Mouse (Mus musculus) left cerebral cortex, postnatal 25 days (tissue): ENCODE measurements at regions not wholly inside any gene's neighbourhood (a gene's known extent, or its start where the extent isn't known, plus 50 kb on each side); places are given as distances from the start of the nearest gene placed in this dataset.

Experiments used
- DNase-seq, 2 experiments: peaks; one replicate each; pipeline ENCODE4 v3.0.0; 2022; ENCODE audit warnings: low spot score in 2 of 2, mixed read lengths in 1 of 2
- intact Hi-C: fragments of 180-260 bp; cut with DNase I; formaldehyde crosslinking; loops from one replicate; pipeline ENCODE4 v1.15.1; 2025

DNA sequence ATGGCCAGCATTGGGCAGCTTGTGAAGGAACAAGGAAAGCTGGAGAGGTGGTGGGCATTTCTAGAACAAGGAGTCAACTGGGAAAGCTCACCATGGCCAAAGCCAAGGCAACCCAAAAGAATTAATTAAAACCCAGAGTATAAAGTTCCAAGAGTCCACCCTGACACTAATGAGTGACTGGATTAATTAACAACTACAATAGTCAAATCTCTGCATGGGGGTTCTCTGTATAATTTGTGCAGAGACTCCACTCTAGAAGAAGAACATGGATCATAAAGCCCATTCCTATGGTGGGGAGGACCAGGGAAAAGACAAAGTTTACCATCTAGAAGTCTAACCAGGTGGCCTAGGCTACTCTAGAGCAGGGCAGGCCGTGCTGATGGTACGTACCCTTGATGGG is 129.3 kb upstream of the Klf3 start:
- DNase-seq = no peak
- intact Hi-C loops = no loop called here

DNA sequence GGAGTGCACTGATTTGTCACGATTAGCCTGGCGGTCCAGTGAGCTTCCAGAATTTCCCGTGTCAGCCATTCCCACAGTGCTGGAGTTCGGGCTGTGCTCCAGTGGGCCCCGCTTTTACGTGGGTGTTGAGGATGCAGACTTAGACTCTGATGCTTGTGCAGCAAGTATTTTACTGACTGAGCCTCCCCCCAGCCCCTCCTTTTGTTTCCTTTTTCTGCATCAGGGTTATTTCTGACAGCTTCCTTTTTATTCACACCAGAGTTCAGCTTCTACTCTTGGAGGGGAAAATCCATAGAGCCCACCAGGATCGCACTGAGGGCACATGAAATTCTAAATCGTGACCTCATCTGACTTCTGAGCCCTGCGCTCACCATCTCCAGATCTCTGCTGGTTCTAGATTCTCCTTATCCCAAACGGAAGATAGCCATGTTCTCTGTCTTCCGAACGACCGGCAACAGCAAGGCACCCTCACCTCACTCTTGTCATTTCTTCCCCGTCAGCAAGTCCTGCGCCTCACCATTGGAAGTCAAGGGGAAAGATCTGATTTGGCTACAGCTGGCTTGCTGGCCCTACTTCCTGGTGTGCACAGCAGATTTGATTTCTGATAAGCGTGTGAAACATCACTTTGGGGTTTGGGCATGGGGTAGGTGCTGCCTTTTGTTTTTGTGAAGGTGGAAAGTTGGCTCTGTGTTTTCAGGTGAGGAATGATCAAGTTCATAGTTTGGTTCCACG is 126.8 kb upstream of the Klf3 start:
- intact Hi-C loops = no loop called here
- no peak for DNase-seq

DNA sequence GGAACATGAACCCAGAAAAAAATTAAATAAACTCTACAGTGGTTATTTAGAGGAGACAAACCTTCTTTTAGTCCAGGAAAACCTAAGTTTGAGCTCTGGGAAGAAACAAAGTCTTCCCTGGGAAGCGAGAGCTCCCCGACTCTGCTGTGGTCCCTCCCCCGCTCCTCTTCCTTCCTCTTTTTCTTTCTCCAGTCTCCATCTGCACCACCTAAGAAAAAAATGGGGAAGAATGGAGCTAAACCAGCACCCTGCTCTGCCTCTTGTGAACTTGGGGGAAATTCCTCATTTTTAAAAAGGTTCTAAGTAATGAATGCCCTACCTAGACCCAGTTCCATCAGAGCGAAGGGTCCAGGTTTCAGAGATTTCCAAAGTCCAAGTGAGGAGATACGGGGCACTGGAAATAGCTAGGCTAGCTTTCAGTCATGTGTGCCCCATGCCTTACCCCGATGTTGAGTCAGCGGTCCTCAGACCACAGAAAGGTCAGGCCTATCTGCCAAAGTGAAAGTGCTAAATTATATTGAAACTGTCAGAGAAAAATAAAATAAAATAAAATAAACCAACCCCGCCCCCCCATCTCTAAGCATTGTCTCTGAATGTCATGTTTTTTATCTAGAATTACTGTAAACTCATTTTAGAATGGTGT is 126.1 kb upstream of the Klf3 start:
- no peak for DNase-seq
- intact Hi-C loops = no loop called here

DNA sequence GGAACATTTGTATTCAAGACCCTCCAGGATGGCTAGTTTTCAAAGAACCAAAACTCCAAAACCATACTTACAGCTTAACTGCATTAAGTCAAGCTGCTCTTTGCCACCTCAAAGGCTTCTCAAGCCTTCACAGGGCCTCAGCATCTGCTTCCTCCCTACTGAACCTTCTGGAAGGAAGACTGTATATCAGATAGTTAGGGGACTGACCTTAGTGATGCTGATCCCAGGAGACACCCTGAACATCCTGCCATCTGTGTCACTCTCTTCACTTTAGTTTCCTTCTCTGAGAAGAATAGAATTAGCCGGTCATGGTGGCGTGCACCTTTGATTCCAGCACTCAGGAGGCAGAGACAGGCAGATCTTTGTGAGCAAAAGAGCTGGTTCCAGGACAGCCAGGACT is 124.5 kb upstream of the Klf3 start:
- DNase-seq = no peak
- intact Hi-C loops = no loop called here

DNA sequence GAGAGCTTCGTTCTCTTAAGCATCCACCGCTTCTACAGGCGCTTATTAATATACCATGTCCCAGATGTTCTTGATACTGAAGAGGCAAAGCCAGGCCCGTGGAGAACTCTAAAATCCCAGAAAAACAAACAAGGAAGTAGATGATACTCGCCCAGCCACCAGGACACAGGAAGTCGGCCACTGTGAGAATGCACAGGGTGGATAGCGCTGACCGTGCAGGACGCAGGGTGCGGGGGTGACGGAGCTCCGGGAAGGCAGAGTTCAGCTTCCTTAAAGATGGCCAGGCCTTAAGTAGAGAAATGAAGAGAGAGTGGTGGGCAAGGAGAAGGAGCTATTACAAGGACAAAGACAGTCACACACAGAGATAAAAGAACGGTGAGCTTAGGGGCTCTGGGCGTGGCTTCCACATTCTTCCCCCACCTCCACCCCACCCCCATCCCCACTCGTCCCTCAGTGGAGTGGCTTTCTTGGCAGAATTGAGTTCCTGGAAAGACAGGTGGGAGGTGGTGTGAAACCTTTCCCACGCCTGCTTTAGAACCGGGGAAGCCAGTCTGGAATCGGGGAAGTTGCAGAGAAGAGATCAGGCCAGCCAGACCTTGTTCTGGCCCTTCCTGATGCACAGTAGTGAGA is 123.1 kb upstream of the Klf3 start:
- intact Hi-C loops = no loop called here
- DNase-seq = no peak

DNA sequence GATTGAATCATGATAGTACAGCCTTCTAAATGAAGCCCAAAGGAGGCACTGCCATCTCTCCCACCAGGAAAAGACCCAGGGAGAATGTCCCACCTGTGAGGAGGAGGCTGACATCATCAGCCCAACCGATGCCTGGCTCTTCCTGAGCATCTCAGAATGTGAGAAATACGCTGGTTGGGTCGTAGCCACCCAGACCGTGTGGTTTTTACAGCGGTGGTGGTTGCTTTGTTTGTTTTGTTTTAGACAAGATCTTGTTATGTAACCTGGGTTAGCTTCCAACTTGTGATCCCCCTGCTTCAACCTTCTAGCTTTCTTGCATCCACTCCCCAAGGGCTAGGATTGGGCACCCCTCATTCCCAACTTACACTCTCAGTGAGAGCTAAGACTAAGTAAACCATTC is 122.0 kb upstream of the Klf3 start:
- DNase-seq = no peak
- intact Hi-C loops = no loop called here

DNA sequence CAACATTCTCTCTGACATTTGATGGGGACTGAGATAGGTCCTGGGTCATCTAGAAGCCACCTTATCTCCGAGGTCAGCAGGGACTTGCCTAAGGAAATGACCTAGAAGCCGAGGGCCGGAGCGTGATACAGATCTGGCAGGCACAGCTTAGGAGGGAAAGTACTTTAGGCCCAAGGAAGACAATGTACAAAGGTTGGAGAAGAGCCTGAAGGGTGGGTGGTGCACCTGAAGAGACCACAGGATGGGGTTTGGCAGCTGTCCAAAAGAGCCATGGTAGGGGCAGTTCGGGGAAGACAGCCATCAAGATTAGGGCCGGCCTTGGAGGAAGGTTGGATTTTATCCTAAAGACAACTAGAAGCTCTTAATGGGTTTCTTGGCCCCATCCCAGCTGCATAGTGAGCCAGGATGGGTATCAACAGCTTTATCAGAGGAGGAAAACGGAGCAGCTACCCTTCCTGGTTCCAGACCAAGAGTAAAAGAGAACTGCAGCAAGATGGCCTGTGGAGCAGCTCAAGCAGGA is 120.8 kb upstream of the Klf3 start:
- DNase-seq = no peak
- intact Hi-C loops = no loop called here

DNA sequence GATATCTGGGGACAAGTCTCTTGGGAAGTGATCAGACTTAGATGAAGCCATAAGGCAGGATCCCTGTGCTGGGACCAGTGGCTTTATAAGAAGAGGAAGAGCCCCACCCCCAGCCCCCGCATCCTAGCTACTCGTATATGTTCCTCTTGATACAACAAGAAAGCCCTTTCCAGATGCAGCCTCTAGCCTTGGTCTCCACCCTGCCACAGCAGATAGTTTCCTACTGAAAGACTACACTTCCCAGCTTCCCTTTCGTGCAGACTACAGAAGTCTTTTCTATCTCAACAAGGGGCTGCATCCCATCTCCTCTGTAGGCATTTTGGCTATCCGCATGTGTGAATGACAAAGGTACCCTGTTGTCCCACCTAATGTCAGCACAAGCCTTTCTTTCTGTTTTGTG is 119.8 kb upstream of the Klf3 start:
- intact Hi-C loops = no loop called here
- no peak for DNase-seq

DNA sequence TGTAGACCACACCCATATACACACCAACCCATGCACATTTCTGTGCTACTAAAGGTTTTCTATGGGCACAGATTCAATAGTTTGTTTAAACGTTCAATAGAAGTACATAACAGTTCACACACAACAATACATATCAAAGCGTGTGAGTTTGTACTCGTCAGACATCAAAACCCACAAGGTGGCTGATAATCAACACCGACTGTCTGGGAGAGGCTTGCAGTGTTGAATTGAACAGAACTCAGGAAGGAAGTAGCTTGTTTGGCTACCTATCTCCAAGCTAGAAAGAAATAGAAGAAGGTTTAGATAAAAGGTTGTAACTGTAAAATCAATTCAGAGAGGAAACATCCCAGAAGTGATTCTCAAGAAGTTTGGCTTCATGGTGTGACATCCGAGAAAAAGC is 118.9 kb upstream of the Klf3 start:
- intact Hi-C loops = no loop called here
- DNase-seq = no peak

DNA sequence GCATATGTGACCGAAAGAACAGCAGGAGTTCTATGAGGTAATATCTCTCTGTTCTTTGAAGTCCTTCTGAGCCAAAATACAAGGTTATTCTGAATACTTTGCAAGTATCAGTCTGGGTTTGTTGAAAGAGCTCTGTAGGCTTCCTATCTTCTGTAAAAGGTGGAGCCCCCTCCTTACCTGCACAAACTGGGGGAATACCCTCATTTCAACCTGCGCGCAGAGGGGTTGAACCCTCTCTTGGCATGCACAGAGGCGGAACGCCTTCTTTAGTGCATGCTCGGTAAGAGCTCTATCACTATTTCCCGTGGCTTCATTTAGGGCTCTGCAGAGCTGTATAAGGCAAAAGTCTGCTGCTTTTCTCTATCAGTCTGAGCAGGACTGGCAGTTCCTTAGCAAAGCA is 113.0 kb upstream of the Klf3 start:
- intact Hi-C loops = no loop called here
- no peak for DNase-seq

DNA sequence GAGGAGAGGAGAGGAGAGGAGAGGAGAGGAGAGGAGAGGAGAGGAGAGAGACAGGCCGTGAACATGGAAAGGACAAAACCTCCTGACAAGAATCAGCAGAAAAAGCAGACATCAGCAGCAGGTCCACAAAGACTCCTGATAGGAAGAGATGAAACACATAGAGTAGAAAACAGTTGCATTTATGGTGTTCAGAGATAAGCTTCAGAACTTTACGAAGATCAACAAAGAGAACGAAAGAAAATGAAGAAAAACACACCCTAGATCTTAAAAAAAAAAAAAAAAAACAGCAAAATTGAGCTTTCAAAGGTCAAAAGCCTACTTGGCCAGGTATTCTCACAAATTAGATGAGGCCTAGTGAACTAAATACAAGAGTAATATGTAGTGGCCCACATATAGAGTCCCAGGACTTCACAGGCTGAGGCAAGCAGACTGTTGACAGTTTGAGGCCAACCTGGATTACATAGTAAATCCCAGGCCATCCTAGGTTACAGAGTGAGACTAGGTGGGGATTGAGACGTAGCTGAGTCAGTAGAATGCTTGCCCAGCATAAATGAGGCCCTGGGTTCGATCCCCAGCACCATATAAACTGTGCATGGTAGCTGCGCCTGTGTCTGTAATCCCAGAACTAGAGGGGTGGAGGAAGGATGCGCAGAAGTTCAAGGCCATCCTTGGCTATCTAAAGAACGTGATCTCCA is 111.6 kb upstream of the Klf3 start:
- intact Hi-C loops = no loop called here
- no peak for DNase-seq

DNA sequence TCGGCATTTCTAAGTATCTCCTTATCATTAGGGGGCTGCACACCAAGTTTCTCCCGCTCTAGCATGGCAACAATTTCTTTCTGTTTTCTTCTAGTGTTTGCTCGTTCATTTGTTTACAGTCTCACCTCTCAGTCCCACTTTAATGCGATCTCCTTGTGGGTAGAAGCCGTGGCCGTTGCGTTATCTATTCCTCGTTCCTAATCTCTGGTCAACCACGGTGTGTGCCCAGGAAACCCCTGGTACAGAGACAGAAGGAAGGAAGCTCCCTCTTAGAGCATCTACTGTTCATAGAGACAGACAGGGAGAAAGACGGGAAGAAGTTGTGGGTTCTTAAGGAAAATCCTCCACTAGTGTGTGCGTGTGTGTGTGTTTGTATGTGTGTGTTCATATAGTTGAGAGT is 110.9 kb upstream of the Klf3 start:
- DNase-seq = no peak
- intact Hi-C loops = no loop called here

DNA sequence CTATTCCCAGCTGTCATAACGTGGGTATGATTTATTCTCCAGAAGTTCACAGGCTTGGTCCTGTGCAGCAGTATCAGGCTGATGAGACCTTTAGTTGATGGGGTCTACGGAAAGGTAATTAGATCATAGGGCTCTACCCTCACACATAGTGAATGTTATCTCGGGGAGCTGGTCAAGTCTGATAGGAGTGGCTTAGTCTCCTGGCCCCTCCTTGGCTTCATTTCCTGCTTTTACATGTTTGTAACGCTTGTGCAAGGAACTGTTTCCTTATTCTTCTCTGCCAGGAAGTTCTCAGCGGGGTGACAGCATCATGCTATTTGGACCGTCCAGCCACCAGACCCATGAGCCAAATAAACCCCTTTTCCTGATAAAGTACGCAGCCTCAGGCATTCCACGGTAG is 109.6 kb upstream of the Klf3 start:
- intact Hi-C loops = no loop called here
- DNase-seq = no peak

DNA sequence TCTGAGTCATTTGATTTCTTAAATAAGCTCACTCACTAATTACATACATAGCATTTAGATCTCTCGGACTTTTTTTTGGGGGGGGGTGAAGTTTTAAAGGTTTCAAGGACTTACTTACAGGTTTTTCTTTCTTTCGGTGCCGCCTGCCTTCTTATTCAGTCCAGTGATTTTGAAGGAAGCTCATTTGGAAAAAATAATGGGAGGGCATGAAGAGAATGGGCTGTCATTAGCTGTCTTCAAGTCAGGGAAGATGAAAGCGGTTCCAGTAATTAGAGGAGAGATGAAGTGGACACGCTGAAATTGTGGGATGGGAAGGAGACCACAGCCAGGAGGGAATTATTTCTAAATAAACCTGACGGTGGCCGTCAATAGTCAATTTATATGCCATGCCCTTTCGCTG is 108.6 kb upstream of the Klf3 start:
- intact Hi-C loops = no loop called here
- DNase-seq = no peak

DNA sequence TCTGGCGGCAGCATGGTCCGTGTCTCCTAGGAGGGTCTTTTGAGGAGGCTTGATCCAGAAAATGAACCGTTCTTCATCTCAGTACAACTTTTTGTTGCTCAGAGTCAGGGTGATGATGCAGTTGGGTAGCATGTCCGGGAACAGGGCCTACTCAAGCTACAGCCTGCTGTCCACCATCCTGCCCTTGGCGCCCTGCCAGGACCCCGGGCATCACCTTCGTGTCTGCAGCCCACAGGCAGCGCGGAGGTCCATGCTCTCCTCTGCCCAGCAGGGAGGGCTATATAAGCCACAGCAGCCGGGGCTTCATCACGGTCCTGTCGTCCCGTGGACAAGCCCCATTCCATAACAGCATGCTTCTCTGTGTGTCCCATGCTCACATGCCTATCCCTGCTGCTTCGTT is 107.1 kb upstream of the Klf3 start:
- intact Hi-C loops = no loop called here
- DNase-seq = no peak

DNA sequence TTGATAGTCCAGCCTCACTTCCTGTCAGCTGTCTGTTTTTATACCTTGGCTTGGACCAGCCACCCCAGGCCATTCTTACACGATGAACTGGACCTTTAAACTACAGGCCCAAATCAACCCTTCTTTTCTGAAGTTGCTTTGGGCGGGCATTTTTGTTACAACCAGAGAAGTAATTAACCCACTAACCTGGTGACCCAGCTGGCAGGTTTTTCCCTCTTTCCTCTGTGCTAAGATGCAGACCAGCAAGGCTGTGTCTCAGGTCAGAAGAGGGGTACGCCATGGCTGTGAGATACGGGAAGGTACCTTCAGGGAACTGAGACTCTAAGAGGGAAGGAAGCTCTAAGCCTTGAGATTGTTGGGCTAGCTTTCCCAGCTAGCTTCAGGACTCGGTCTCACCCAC is 105.7 kb upstream of the Klf3 start:
- no peak for DNase-seq
- intact Hi-C loops = no loop called here

DNA sequence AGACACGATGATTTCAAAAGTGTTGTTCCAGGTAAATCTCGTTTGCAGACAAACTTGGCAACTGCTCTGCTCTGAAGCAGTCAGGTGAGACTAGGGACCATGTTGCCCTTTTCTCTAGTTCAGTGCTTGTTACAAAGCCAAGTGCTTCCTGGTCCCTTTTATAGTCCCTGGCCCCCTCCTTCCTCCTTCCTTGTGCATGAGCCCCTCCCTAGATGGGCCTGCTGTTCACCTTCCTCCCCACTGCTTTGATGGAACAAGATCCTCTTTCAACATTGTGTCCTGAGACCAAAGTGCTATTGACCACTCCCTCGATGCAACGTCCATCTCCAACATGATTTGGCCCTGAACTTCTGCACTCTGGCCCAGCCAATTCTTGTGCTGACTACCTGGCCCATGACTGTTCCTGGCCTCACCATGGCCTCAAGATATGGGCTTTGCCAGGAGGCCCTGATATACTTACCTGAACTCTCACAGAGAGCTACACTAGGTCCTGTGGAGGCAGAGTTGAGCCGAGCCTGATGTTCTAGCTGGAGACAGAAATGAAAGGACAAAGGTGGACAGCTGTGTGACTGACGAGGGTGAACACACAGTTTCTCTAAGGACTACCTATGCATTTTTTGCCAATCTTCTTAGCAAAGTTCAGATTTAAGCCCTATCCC is 104.6 kb upstream of the Klf3 start:
- intact Hi-C loops = no loop called here
- no peak for DNase-seq

DNA sequence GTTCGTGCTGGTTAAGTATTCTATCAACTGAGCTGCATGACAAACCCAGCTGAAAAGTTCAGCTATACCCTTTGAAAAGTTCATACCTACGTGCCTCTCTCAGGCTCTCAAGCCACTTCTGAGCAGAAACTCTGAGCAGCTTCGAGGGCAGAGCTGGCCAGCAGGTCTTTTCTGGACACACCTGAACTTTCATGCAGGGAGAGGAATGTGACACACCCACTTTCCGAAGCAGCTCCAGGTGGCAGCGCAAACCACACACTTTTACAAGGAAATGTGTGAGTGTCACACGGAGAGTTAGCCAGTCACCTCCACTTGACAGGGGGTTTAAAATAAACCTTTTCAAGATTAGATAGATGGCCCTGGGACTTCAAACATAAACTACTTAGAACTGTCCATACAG is 103.2 kb upstream of the Klf3 start:
- intact Hi-C loops = loop anchor here (5.0 kb wide), 1 partner anchor 193 kb away; no protein-coding TSS in a partner anchor
- DNase-seq = no peak

DNA sequence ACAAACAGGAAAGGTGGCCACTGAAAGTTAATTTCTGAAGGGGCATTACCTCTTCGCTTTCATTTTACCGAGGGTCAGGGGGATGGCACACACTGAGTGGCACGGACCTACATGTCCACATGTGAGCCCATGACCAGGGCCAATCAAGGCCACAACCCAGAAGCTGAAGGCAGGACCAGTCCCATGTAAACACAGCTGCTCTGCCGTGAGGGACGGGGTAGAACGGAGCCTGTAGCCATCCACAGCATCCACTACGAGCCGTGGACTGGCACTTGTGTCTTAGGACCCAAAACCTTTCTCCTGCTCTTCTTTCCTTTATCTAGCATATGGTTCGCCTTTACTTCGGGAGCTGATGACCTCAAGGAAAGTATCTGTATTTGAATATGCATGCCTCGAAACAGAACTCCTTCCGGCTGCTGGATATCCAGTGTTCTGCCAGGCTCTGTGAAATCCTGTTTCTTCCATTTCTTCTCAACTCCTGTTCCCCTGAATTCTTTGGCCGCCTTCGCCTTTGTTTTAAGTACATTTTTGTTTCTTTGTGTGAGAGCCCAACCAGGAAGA is 101.9 kb upstream of the Klf3 start:
- peak in 1 of 2 experiments; percentile 28 for DNase-seq
- intact Hi-C loops = loop anchor here (5.0 kb wide), 1 partner anchor 194 kb away; no protein-coding TSS in a partner anchor
